Mouse (Mus musculus) neural tube, embryonic 15.5 days (tissue): ENCODE results near the gene Sestd1. TPM values are rescaled to one million over a fixed set of nuclear protein-coding genes. Genes with fewer than 3 reads are reported as not detected.

Experiments used
- ATAC-seq: fragments of 200-750 bp; cut with Nextera tagmentation; 2 replicates; pipeline ENCODE4 v1.8.0; 2017; ENCODE audit warnings: mild to moderate bottlenecking, moderate TSS enrichment, moderate library complexity; ENCODE audit not compliant: low FRiP score
- H3K27ac ChIP-seq: fragments of 300-500 bp; sonication (generic); replicated peaks from 2 replicates; pipeline ENCODE4 v1.5.1; 2015; ENCODE audit warnings: mild to moderate bottlenecking, inconsistent platforms
- H3K27me3 ChIP-seq: fragments of 300-500 bp; sonication (generic); replicated peaks from 2 replicates; pipeline ENCODE4 v1.6.1; 2015; ENCODE audit warnings: inconsistent platforms
- H3K36me3 ChIP-seq: fragments of 300-500 bp; sonication (generic); 2 replicates; pipeline ENCODE4 v1.6.1; 2015; ENCODE audit warnings: inconsistent platforms
- H3K4me1 ChIP-seq: fragments of 300-500 bp; sonication (generic); 2 replicates; pipeline ENCODE4 v1.6.1; 2015; ENCODE audit warnings: inconsistent platforms
- H3K4me2 ChIP-seq: fragments of 300-500 bp; sonication (generic); 2 replicates; pipeline ENCODE4 v1.6.1; 2015; ENCODE audit warnings: inconsistent platforms, mild to moderate bottlenecking, moderate library complexity
- H3K4me3 ChIP-seq: fragments of 300-500 bp; sonication (generic); replicated peaks from 2 replicates; pipeline ENCODE4 v1.5.1; 2015; ENCODE audit warnings: mild to moderate bottlenecking, inconsistent platforms
- H3K9ac ChIP-seq: fragments of 300-500 bp; sonication (generic); replicated peaks from 2 replicates; pipeline ENCODE4 v1.6.1; 2015; ENCODE audit warnings: mild to moderate bottlenecking, inconsistent platforms
- H3K9me3 ChIP-seq: fragments of 300-500 bp; sonication (generic); replicated peaks from 2 replicates; pipeline ENCODE4 v1.6.1; 2016; ENCODE audit warnings: inconsistent platforms
- WGBS: fragments of 180-500 bp; shearing (Covaris S2); methylation state at CpG from one replicate; pipeline ENCODE4 v1.1.7; 2015; ENCODE audit warnings: mixed read lengths; 5-methylcytosine and 5-hydroxymethylcytosine counted together
- polyA plus RNA-seq: library from polyadenylated mRNA; unstranded; fragments of >200 nt; fragmentation: Nextera tagmentation; extraction: Ambion mirVana; gene quantifications from 2 replicates; pipeline ENCODE4 v1.2.1, GENCODE M21; 2015

Sestd1 gene
- polyA plus RNA-seq, 1 experiment from 2014 or later: 26.3 TPM

- ATAC-seq: no peak
- Histone ChIP-seq H3K27ac (no peak overlapping the region), H3K9ac (no peak overlapping the region), H3K27me3 (no peaks in the 10 kb centered on the region), H3K4me1 (peaks cover 7% of the 10 kb centered on the region), H3K9me3 (no peaks in the 10 kb centered on the region), H3K36me3 (no peaks in the 10 kb centered on the region), H3K4me3 (no peak overlapping the region), H3K4me2 (no peak overlapping the region)
- 82% methylated on average over 4 of the region's 4 CpGs for WGBS
These were observed 126.3 kb downstream of the Sestd1 start for GRCm38 (mm10) chr2:77154080-77154479.

GRCm38 (mm10) chr2:77151255-77151654, 129.1 kb downstream of the Sestd1 start:
- 91% methylated on average over 8 of the region's 8 CpGs for WGBS
- Histone ChIP-seq H3K9ac (no peak overlapping the region), H3K4me1 (peaks cover 10% of the 10 kb centered on the region), H3K4me3 (no peak overlapping the region), H3K4me2 (no peak overlapping the region), H3K27ac (no peak overlapping the region), H3K27me3 (no peaks in the 10 kb centered on the region), H3K9me3 (no peaks in the 10 kb centered on the region), H3K36me3 (no peaks in the 10 kb centered on the region)
- no peak for ATAC-seq

- Histone ChIP-seq H3K27ac (peak overlapping the region; percentile 48; the same call in 1 of the 2 replicates), H3K9ac (no peak overlapping the region), H3K27me3 (no peaks in the 10 kb centered on the region), H3K4me1 (peaks cover 10% of the 10 kb centered on the region), H3K36me3 (no peaks in the 10 kb centered on the region), H3K9me3 (no peaks in the 10 kb centered on the region), H3K4me2 (no peak overlapping the region), H3K4me3 (no peak overlapping the region)
- no peak; the same call in 1 of the 2 replicates for ATAC-seq
- 47% methylated on average over 2 of the region's 2 CpGs for WGBS
These were observed 130.8 kb downstream of the Sestd1 start for GRCm38 (mm10) chr2:77149576-77149975.

GRCm38 (mm10) chr2:77148215-77148614, 132.2 kb downstream of the Sestd1 start:
- no peak for ATAC-seq
- Histone ChIP-seq H3K9me3 (no peaks in the 10 kb centered on the region), H3K4me3 (no peak overlapping the region), H3K27ac (peak overlapping the region; percentile 11; the same call in 1 of the 2 replicates), H3K4me2 (no peak overlapping the region), H3K36me3 (no peaks in the 10 kb centered on the region), H3K9ac (no peak overlapping the region), H3K27me3 (no peaks in the 10 kb centered on the region), H3K4me1 (peaks cover 14% of the 10 kb centered on the region)
- WGBS: 65% methylated on average over 4 of the region's 4 CpGs

GRCm38 (mm10) chr2:77146968-77147367, 133.4 kb downstream of the Sestd1 start:
- Histone ChIP-seq H3K9me3 (no peaks in the 10 kb centered on the region), H3K36me3 (no peaks in the 10 kb centered on the region), H3K4me1 (peaks cover 14% of the 10 kb centered on the region), H3K27me3 (no peaks in the 10 kb centered on the region), H3K27ac (no peak overlapping the region), H3K4me2 (no peak overlapping the region), H3K4me3 (no peak overlapping the region), H3K9ac (no peak overlapping the region)
- 83% methylated on average over 2 of the region's 2 CpGs for WGBS
- ATAC-seq: no peak

- H3K36me3 ChIP-seq: no peaks in the 10 kb centered on the region
- ATAC-seq: no peak
- no peak overlapping the region for H3K4me2 ChIP-seq
- H3K9me3 ChIP-seq: no peaks in the 10 kb centered on the region
- H3K4me3 ChIP-seq: no peak overlapping the region
- H3K27ac ChIP-seq: no peak overlapping the region
- peaks cover 14% of the 10 kb centered on the region for H3K4me1 ChIP-seq
- no peaks in the 10 kb centered on the region for H3K27me3 ChIP-seq
- no peak overlapping the region for H3K9ac ChIP-seq
- WGBS: 76% methylated on average over 3 of the region's 3 CpGs
These were observed 134.1 kb downstream of the Sestd1 start for GRCm38 (mm10) chr2:77146291-77146690.

- Histone ChIP-seq H3K9ac (no peak overlapping the region), H3K36me3 (no peaks in the 10 kb centered on the region), H3K4me2 (no peak overlapping the region), H3K27ac (no peak overlapping the region), H3K4me1 (peaks cover 4% of the 10 kb centered on the region), H3K27me3 (no peaks in the 10 kb centered on the region), H3K9me3 (no peaks in the 10 kb centered on the region), H3K4me3 (no peak overlapping the region)
- no peak for ATAC-seq
- WGBS: 57% methylated on average over 6 of the region's 6 CpGs
These were observed 136.9 kb downstream of the Sestd1 start for GRCm38 (mm10) chr2:77143536-77143935.

- H3K27ac ChIP-seq: no peak overlapping the region
- H3K27me3 ChIP-seq: no peaks in the 10 kb centered on the region
- no peak overlapping the region for H3K9ac ChIP-seq
- H3K4me1 ChIP-seq: peaks cover 2% of the 10 kb centered on the region
- no peak for ATAC-seq
- WGBS: 90% methylated on average over 6 of the region's 6 CpGs
- no peak overlapping the region for H3K4me3 ChIP-seq
- H3K36me3 ChIP-seq: no peaks in the 10 kb centered on the region
- H3K4me2 ChIP-seq: no peak overlapping the region
- H3K9me3 ChIP-seq: no peaks in the 10 kb centered on the region
These were observed 141.5 kb downstream of the Sestd1 start for GRCm38 (mm10) chr2:77138879-77139278.

GRCm38 (mm10) chr2:77134906-77135305, 145.5 kb downstream of the Sestd1 start:
- no peaks in the 10 kb centered on the region for H3K36me3 ChIP-seq
- H3K9me3 ChIP-seq: no peaks in the 10 kb centered on the region
- H3K27me3 ChIP-seq: no peaks in the 10 kb centered on the region
- no peak overlapping the region for H3K27ac ChIP-seq
- WGBS: 18% methylated on average over 1 of the region's 1 CpGs
- H3K4me3 ChIP-seq: no peak overlapping the region
- no peak for ATAC-seq
- H3K4me2 ChIP-seq: no peak overlapping the region
- H3K9ac ChIP-seq: no peak overlapping the region
- H3K4me1 ChIP-seq: no peaks in the 10 kb centered on the region

GRCm38 (mm10) chr2:77133407-77133806, 147.0 kb downstream of the Sestd1 start:
- Histone ChIP-seq H3K27me3 (no peaks in the 10 kb centered on the region), H3K4me3 (no peak overlapping the region), H3K4me1 (no peaks in the 10 kb centered on the region), H3K36me3 (no peaks in the 10 kb centered on the region), H3K4me2 (no peak overlapping the region), H3K27ac (no peak overlapping the region), H3K9ac (no peak overlapping the region), H3K9me3 (no peaks in the 10 kb centered on the region)
- WGBS: 91% methylated on average over 1 of the region's 1 CpGs
- ATAC-seq: no peak

Other genes with a start within 250 kb of the Sestd1 start
- gene Ccdc141, start 110.0 kb downstream of the Sestd1 start, polyA plus RNA-seq: 7.1 and 9.6 TPM in 2 replicates